Mouse (Mus musculus) WW6 (cell line): ENCODE measurements around the gene Gm20388.

Experiments
- DNase-seq: peaks from one replicate; pipeline ENCODE4 v3.0.0-alpha.2; 2013; ENCODE audit warnings: low read depth, low spot score

Gm20388 gene

GRCm38 (mm10) chr8:123741232-123741631 is 3830.6 kb downstream of the Gm20388 start:
- DNase-seq, result no peak

- no peak for DNase-seq
Observed at GRCm38 (mm10) chr8:123746488-123746887, 3835.8 kb downstream of the Gm20388 start.

GRCm38 (mm10) chr8:123747772-123748171 is 3837.1 kb downstream of the Gm20388 start:
- no peak for DNase-seq

- DNase-seq, result no peak
Observed at GRCm38 (mm10) chr8:123750171-123750693, 3839.6 kb downstream of the Gm20388 start.

- DNase-seq, result no peak
Observed at GRCm38 (mm10) chr8:123752773-123753468, 3842.3 kb downstream of the Gm20388 start.

- no peak for DNase-seq
Observed at GRCm38 (mm10) chr8:123753604-123754375, 3843.1 kb downstream of the Gm20388 start.

GRCm38 (mm10) chr8:123754538-123755431 is 3844.1 kb downstream of the Gm20388 start:
- DNase-seq, result no peak

GRCm38 (mm10) chr8:123756901-123757300 is 3846.3 kb downstream of the Gm20388 start:
- no peak for DNase-seq

- DNase-seq, result no peak
Observed at GRCm38 (mm10) chr8:123758935-123759334, 3848.3 kb downstream of the Gm20388 start.

- DNase-seq, result peak; percentile 79
Observed at GRCm38 (mm10) chr8:123759933-123760332, 3849.3 kb downstream of the Gm20388 start.

GRCm38 (mm10) chr8:123760579-123760978 is 3849.9 kb downstream of the Gm20388 start:
- DNase-seq, result no peak

- no peak for DNase-seq
Observed at GRCm38 (mm10) chr8:123761266-123761882, 3850.7 kb downstream of the Gm20388 start.

- DNase-seq, result no peak
Observed at GRCm38 (mm10) chr8:123761883-123762270, 3851.2 kb downstream of the Gm20388 start.

GRCm38 (mm10) chr8:123763355-123763754 is 3852.7 kb downstream of the Gm20388 start:
- DNase-seq, result no peak

GRCm38 (mm10) chr8:123764671-123765070 is 3854.0 kb downstream of the Gm20388 start:
- DNase-seq, result no peak

GRCm38 (mm10) chr8:123766516-123766915 is 3855.9 kb downstream of the Gm20388 start:
- no peak for DNase-seq

- DNase-seq, result no peak
Observed at GRCm38 (mm10) chr8:123767874-123768273, 3857.2 kb downstream of the Gm20388 start.

GRCm38 (mm10) chr8:123768492-123769356 is 3858.1 kb downstream of the Gm20388 start:
- no peak for DNase-seq

GRCm38 (mm10) chr8:123773468-123773867 is 3862.8 kb downstream of the Gm20388 start:
- DNase-seq, result no peak

- no peak for DNase-seq
Observed at GRCm38 (mm10) chr8:123774491-123774890, 3863.8 kb downstream of the Gm20388 start.
